Mouse (Mus musculus) activated CD4-positive, CD25-positive, alpha-beta regulatory T cell, adult 4 months (primary cell): Measurements from ENCODE around the gene Gm21732. TPM values are rescaled to one million over a fixed set of nuclear protein-coding genes. Genes with fewer than 3 reads are reported as not detected.
"Not testable (repeated sequence)": the region's sequence is repeated elsewhere in the genome, so short reads cannot be mapped to it uniquely, and the experiment has no call there.

Experiments
- ATAC-seq: one replicate; pipeline ENCODE4 v1.8.0; 2017
- polyA plus RNA-seq, 2 experiments: library from polyadenylated mRNA; unstranded; fragments of 100-300 nt; shearing (Covaris generic); gene quantifications; one replicate each; pipeline ENCODE4 v1.2.1; 2017

Gene Gm21732
- not detected for polyA plus RNA-seq

DNA sequence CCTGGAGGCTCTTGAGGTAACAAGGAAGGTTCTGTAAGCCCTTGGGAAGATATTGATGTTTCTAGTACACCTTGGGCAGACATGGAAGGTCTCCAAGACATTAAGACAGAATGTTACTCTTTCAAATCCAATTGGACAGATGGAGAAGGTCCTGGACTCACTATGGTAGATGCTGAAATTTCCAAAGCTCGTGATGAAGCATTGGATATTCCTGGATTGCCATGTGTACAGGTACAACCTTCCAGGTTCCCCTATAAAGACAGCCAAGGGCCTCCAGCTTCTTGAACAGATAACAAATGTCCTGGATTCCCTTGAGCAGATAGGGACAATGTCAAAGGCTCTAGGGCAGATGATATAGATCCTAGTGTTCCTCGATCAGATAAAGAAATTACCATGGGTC lies at the start of gene Gm21732:
Gene Gm21732 (minus strand): TSS at position 101 of the 400 bp plus-strand sequence.
- not testable (repeated sequence) for ATAC-seq

Other genes with a start within 250 kb of the Gm21732 start
- not detected for gene Gm20897, start 73.5 kb downstream of the Gm21732 start, polyA plus RNA-seq